Mouse (Mus musculus) lung, postnatal 0 days (tissue): ENCODE measurements at regions not wholly inside any gene's neighbourhood (a gene's known extent, or its start where the extent isn't known, plus 50 kb on each side); places are given as distances from the start of the nearest gene placed in this dataset.

Source experiments
- CTCF ChIP-seq: IDR thresholded peaks from 2 replicates; pipeline ENCODE4 v1.5.1; 2016; ENCODE audit warnings: antibody characterized with exemption, mild to moderate bottlenecking
- EP300 ChIP-seq: IDR thresholded peaks from 2 replicates; pipeline ENCODE4 v1.6.1; 2016; ENCODE audit warnings: antibody characterized with exemption, mild to moderate bottlenecking, control low read depth

DNA sequence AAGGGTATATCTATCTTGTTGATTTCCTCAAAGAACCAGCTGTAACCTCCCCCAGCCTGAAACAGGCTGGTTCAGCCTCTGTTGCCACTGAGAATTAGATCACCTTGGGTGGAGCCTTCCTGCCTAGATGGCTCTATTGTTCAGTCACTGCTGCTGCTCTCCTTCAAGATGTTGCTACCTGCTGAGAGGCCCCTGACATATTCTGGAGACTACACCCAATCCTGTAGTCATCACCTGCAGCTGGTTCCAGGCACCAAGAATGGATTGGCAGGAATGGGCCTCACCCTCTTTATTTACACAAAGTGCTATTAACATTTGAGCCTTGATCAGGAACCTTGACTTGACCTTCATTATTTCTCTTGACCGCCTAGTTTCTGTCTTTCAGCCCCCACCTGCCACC lies 622.8 kb downstream of the Pom121l12 start:
- TF ChIP-seq EP300 (no peak), CTCF (no peak)
